Mouse (Mus musculus): ENCODE data around the gene Gm28308.
A peak's percentile ranks its signal among the peaks of the same experiment; 100 is the strongest.

Gene Gm28308

GRCm38 (mm10) chr6:52168191-52169055, 44.7 kb downstream of the Gm28308 start:
- DNase-seq (ENCODE audit: low spot score), result peak; percentile 20

GRCm38 (mm10) chr6:52167736-52168161, 45.4 kb downstream of the Gm28308 start:
- DNase-seq (ENCODE audit: low spot score), result no peak

GRCm38 (mm10) chr6:52167176-52167575, 46.0 kb downstream of the Gm28308 start:
- no peak for DNase-seq (ENCODE audit: low spot score)

- DNase-seq (ENCODE audit: low spot score), result peak; percentile 38
These were observed 46.6 kb downstream of the Gm28308 start for GRCm38 (mm10) chr6:52166431-52167077.

GRCm38 (mm10) chr6:52165441-52166370, 47.4 kb downstream of the Gm28308 start:
- peak; percentile 18 for DNase-seq (ENCODE audit: low spot score)

- DNase-seq (ENCODE audit: low spot score), result peak; percentile 40
These were observed 48.3 kb downstream of the Gm28308 start, which contains the start of gene Hoxa2 for GRCm38 (mm10) chr6:52164626-52165440. Hoxa2 (minus strand) TSS chr6:52164831.

GRCm38 (mm10) chr6:52164051-52164625, 49.0 kb downstream of the Gm28308 start:
- DNase-seq (ENCODE audit: low spot score), result peak; percentile 42

- DNase-seq (ENCODE audit: low spot score), result peak; percentile 38
These were observed 49.6 kb downstream of the Gm28308 start for GRCm38 (mm10) chr6:52163366-52164031.

- peak; percentile 15 for DNase-seq (ENCODE audit: low spot score)
These were observed 50.4 kb downstream of the Gm28308 start for GRCm38 (mm10) chr6:52162611-52163365.

- no peak for DNase-seq (ENCODE audit: low spot score)
These were observed 51.1 kb downstream of the Gm28308 start for GRCm38 (mm10) chr6:52162093-52162380.

- DNase-seq (ENCODE audit: low spot score), result no peak
These were observed 51.6 kb downstream of the Gm28308 start for GRCm38 (mm10) chr6:52161336-52162092.

GRCm38 (mm10) chr6:52160511-52161335, 52.4 kb downstream of the Gm28308 start:
- DNase-seq (ENCODE audit: low spot score), result peak; percentile 73

- peak; percentile 44 for DNase-seq (ENCODE audit: low spot score)
These were observed 53.2 kb downstream of the Gm28308 start for GRCm38 (mm10) chr6:52159979-52160378.

- DNase-seq (ENCODE audit: low spot score), result peak; percentile 56
These were observed 53.9 kb downstream of the Gm28308 start for GRCm38 (mm10) chr6:52159164-52159761.

- peak; percentile 90 for DNase-seq (ENCODE audit: low spot score)
These were observed 54.7 kb downstream of the Gm28308 start, which contains the start of gene Hoxa1 for GRCm38 (mm10) chr6:52158276-52159051. Hoxa1 (minus strand) TSS chr6:52158317.

- peak; percentile 1 for DNase-seq (ENCODE audit: low spot score)
These were observed 55.5 kb downstream of the Gm28308 start for GRCm38 (mm10) chr6:52157466-52158275.
